ENCODE assay signal across 29 mouse cellular contexts in the genomic region with DNA sequence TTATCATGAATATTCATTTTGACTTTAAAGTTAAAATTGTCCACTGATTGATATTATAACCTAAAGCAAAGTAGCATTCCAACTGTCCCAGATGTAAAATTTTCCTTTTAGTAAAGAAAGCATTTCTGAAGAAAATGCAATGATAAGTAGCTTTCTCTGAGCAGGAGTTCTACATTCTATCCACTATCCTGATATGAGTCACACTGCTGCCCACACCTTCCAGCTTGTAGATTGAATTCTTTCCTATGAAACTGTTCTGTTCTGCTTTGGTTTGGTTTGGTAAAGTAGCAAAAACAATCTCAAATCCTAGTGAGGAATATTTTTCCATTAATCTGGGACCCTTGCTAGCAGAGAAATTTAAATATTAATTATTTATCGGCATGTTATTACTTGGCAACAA.
DNase-seq lines count a peak whose midpoint lies in the region; ATAC-seq and TF ChIP-seq lines count a peak whose summit lies in the region.
"Had no signal": no experiment of that assay in that cellular context is flagged by ENCODE, and none has a peak within 500 bp of the region (broad histone marks: within the 10 kb centered on the region; RNA-seq: fewer than 3 reads in every experiment).

No protein-coding gene starts in this region.

- ATAC-seq in frontal cortex, adult (ENCODE audit: low TSS enrichment) = peak; percentile 95
- ATAC-seq: forebrain, embryonic 13.5 days; forebrain, embryonic 16.5 days; hindbrain, embryonic 16.5 days; Patski had no signal

- H3K4me3 ChIP-seq in left cerebral cortex, adult 2 months = no peak overlapping the region
- H3K4me3 ChIP-seq: embryonic facial prominence, embryonic 10.5 days; embryonic facial prominence, embryonic 13.5 days; erythroblast, embryonic 14.5 days; forebrain, embryonic 13.5 days; heart, embryonic 12.5 days; heart, embryonic 15.5 days; hindbrain, embryonic 10.5 days; hindbrain, embryonic 13.5 days had no signal

- intact Hi-C loops in left cerebral cortex, adult 2 months (cut with DNase I) = no loop called here

- no peak overlapping the region for H3K27ac ChIP-seq in left cerebral cortex, adult 2 months
- H3K27ac ChIP-seq: embryonic facial prominence, embryonic 10.5 days; embryonic facial prominence, embryonic 13.5 days; forebrain, embryonic 13.5 days; heart, embryonic 15.5 days; hindbrain, embryonic 10.5 days; hindbrain, embryonic 13.5 days had no signal

- TF ChIP-seq CTCF in left cerebral cortex, adult 2 months (IDR thresholded peaks at IDR 0.05) = no peak

- DNase-seq in frontal cortex, postnatal 14 days (ENCODE audit: low spot score in 2 of 2) = no peak
- peak; percentile 5 to 11 for DNase-seq in left cerebral cortex, adult 18-20 months (ENCODE audit: low spot score in 2 of 2)
- DNase-seq in left cerebral cortex, adult 2 months (ENCODE audit: extremely low spot score in 1 of 2, low spot score in 2 of 2) = no peak
- peak; percentile 19 to 27 for DNase-seq in right cerebral cortex, adult 2 months (ENCODE audit: low spot score in 2 of 2)
- no peak for DNase-seq in right cerebral cortex, postnatal 4 days
- no peak for DNase-seq in cerebellum, postnatal 36 days
- DNase-seq: adrenal gland, postnatal 10 days; adrenal gland, postnatal 36 days; cerebellum, adult 11 months; cerebellum, adult 2 months; cerebellum, adult 9-11 months; cerebellum, postnatal 25 days; embryo, embryonic 11 days; gastrocnemius, postnatal 25 days; heart, adult 18-20 months; heart, postnatal 10 days; heart, postnatal 36 days had no signal

Comparison
In these comparisons a context has a peak if more than half of its experiments do, and no peak if none do; other contexts are left out.
1. DNase-seq: peak in left cerebral cortex, adult 18-20 months (2 of 2) and right cerebral cortex, adult 2 months (2 of 2); none in frontal cortex, postnatal 14 days (0 of 2), left cerebral cortex, adult 2 months (0 of 2), right cerebral cortex, postnatal 4 days (single experiment) and cerebellum, postnatal 36 days (0 of 2).